Mouse (Mus musculus) T-helper 17 cell (primary cell): ENCODE results near the gene Zc3h12a.

Experiments
- in situ Hi-C, 2 experiments: fragments of 300-600 bp; cut with MboI, MseI; formaldehyde crosslinking; loops; 1 replicate in 1 of 2; 2 replicates in 1 of 2; pipeline ENCODE4 v1.15.1; 2025; ENCODE audit warnings: high pct_unique_total_duplicates in 2 of 2

Gene Zc3h12a

GRCm38 (mm10) chr4:125149460-125149859, 21.8 kb upstream of the Zc3h12a start:
- in situ Hi-C loops = loop anchor here in 1 of 2 experiments (25.0 kb wide), 1 partner anchor 1237 kb away; the partner anchor contains the start of genes 4930535I16Rik, Mycbp and Rragc

GRCm38 (mm10) chr4:125147970-125148369, 20.3 kb upstream of the Zc3h12a start:
- in situ Hi-C loops = loop anchor here in 1 of 2 experiments (25.0 kb wide), 1 partner anchor 1236 kb away; the partner anchor contains the start of genes 4930535I16Rik, Mycbp and Rragc

- in situ Hi-C loops = loop anchor here in 1 of 2 experiments (25.0 kb wide), 1 partner anchor 1233 kb away; the partner anchor contains the start of genes 4930535I16Rik, Mycbp and Rragc
These were observed 17.6 kb upstream of the Zc3h12a start for GRCm38 (mm10) chr4:125145213-125145612.

- in situ Hi-C loops = loop anchor here in 1 of 2 experiments (25.0 kb wide), 1 partner anchor 1232 kb away; the partner anchor contains the start of genes 4930535I16Rik, Mycbp and Rragc
These were observed 17.0 kb upstream of the Zc3h12a start for GRCm38 (mm10) chr4:125144627-125145026.

GRCm38 (mm10) chr4:125144211-125144610, 16.6 kb upstream of the Zc3h12a start:
- in situ Hi-C loops = loop anchor here in 1 of 2 experiments (25.0 kb wide), 1 partner anchor 1232 kb away; the partner anchor contains the start of genes 4930535I16Rik, Mycbp and Rragc

GRCm38 (mm10) chr4:125138321-125138720, 10.7 kb upstream of the Zc3h12a start:
- in situ Hi-C loops = loop anchor here in 1 of 2 experiments (25.0 kb wide), 1 partner anchor 1226 kb away; the partner anchor contains the start of genes 4930535I16Rik, Mycbp and Rragc

- in situ Hi-C loops = loop anchor here in 1 of 2 experiments (25.0 kb wide), 1 partner anchor 1224 kb away; the partner anchor contains the start of genes 4930535I16Rik, Mycbp and Rragc
These were observed 8.8 kb upstream of the Zc3h12a start for GRCm38 (mm10) chr4:125136303-125136888.

- in situ Hi-C loops = loop anchor here in 1 of 2 experiments (25.0 kb wide), 1 partner anchor 1223 kb away; the partner anchor contains the start of genes 4930535I16Rik, Mycbp and Rragc
These were observed 7.6 kb upstream of the Zc3h12a start for GRCm38 (mm10) chr4:125135076-125135855.

- in situ Hi-C loops = loop anchor here in 1 of 2 experiments (25.0 kb wide), 1 partner anchor 1222 kb away; the partner anchor contains the start of genes 4930535I16Rik, Mycbp and Rragc
These were observed 7.0 kb upstream of the Zc3h12a start for GRCm38 (mm10) chr4:125134631-125135030.

GRCm38 (mm10) chr4:125134192-125134591, 6.6 kb upstream of the Zc3h12a start:
- in situ Hi-C loops = loop anchor here in 1 of 2 experiments (25.0 kb wide), 1 partner anchor 1222 kb away; the partner anchor contains the start of genes 4930535I16Rik, Mycbp and Rragc

GRCm38 (mm10) chr4:125132394-125132793, 4.8 kb upstream of the Zc3h12a start:
- in situ Hi-C loops = loop anchor here in 1 of 2 experiments (25.0 kb wide), 1 partner anchor 1220 kb away; the partner anchor contains the start of genes 4930535I16Rik, Mycbp and Rragc

- in situ Hi-C loops = loop anchor here in 1 of 2 experiments (25.0 kb wide), 1 partner anchor 1219 kb away; the partner anchor contains the start of genes 4930535I16Rik, Mycbp and Rragc
These were observed 3.9 kb upstream of the Zc3h12a start for GRCm38 (mm10) chr4:125131493-125131892.

GRCm38 (mm10) chr4:125126761-125127160, 879 bp downstream of the Zc3h12a start:
- in situ Hi-C loops = loop anchor here (5.0 to 25.0 kb wide), 4 partner anchors 419 to 1898 kb away; partner anchors contain the start of genes 4930535I16Rik (in 2 of the 2), Rragc (in 2 of the 2), Mycbp (in 1 of the 2) and Sfpq (in 1 of the 2)

GRCm38 (mm10) chr4:125126186-125126585, 1.5 kb downstream of the Zc3h12a start:
- in situ Hi-C loops = loop anchor here (5.0 to 25.0 kb wide), 4 partner anchors 419 to 1899 kb away; partner anchors contain the start of genes 4930535I16Rik (in 2 of the 2), Rragc (in 2 of the 2), Mycbp (in 1 of the 2) and Sfpq (in 1 of the 2)

GRCm38 (mm10) chr4:125125361-125125921, 2.2 kb downstream of the Zc3h12a start:
- in situ Hi-C loops = loop anchor here (5.0 to 25.0 kb wide), 4 partner anchors 418 to 1899 kb away; partner anchors contain the start of genes 4930535I16Rik (in 2 of the 2), Rragc (in 2 of the 2), Mycbp (in 1 of the 2) and Sfpq (in 1 of the 2)

- in situ Hi-C loops = loop anchor here (5.0 to 25.0 kb wide), 4 partner anchors 417 to 1900 kb away; partner anchors contain the start of genes 4930535I16Rik (in 2 of the 2), Rragc (in 2 of the 2), Mycbp (in 1 of the 2) and Sfpq (in 1 of the 2)
These were observed 3.0 kb downstream of the Zc3h12a start for GRCm38 (mm10) chr4:125124424-125125209.

- in situ Hi-C loops = loop anchor here in 1 of 2 experiments (10.0 kb wide), 1 partner anchor 1902 kb away; the partner anchor contains the start of gene Sfpq
These were observed 4.4 kb downstream of the Zc3h12a start for GRCm38 (mm10) chr4:125123279-125123671.

- in situ Hi-C loops = loop anchor here in 1 of 2 experiments (10.0 kb wide), 1 partner anchor 1902 kb away; the partner anchor contains the start of gene Sfpq
These were observed 5.0 kb downstream of the Zc3h12a start for GRCm38 (mm10) chr4:125122431-125123278.
